Mouse (Mus musculus) A20 (cell line): ENCODE data around the gene Pde6g.

Experiments
- DNase-seq: peaks from one replicate; pipeline ENCODE4 v3.0.0-alpha.2; 2011; ENCODE audit warnings: low read depth, low spot score

Gene Pde6g

DNA sequence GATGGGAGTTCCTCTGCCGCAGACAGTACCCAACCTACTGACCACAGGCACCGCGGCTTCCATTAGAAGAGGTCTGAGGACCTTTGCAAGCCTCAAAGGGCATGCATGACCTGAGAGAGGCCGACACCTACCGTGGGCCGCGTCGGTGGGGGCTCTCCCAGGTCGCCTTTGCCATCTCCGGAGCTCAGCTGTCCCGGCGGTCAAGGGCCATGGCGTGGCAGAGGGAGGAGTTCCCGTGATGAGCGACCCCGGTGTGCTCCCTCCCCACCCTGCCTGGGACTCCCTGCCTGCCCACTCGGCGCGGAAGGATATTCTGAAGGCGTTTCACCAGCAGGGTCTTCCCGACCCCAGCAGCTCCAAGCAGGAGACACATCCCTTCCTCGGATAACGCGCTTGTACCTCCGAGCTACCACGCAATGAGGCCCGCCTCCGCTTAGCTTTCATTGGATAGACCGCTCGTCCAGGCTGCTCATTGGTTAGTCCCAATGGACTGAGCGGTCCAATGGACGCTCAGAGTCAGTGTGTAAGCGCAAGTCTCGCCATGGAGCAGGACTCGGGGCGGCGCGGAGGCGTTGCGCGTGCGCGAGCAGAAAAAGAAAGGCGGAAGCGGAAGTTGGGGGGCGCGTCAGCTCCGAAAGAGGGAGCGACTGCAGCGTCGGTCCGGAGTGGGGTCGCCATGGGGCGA is 13.9 kb upstream of the Pde6g start, which contains the start of gene Arl16:
Arl16 (minus strand) TSS at position 557 of the 685 bp plus-strand sequence.
- peak; percentile 99 for DNase-seq

DNA sequence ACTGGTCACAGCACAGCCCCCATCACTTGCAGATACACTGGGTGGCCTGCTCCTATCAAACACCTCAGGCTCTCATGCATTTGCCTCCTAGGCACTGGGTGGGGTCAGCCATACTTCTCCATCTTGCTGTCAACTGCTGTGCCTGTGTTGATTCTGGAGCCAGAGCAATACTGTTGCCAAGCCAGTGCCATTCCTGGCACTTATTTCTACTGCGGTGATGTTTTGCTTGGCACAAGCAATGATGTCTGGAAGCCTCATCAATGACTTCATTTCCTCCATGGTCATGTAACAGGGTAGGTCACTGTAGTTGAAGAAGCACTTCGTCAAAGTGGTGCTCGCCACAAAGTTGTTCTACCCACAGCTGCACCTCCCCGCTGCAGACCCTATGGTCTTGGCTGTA is 12.2 kb upstream of the Pde6g start:
- DNase-seq = no peak

DNA sequence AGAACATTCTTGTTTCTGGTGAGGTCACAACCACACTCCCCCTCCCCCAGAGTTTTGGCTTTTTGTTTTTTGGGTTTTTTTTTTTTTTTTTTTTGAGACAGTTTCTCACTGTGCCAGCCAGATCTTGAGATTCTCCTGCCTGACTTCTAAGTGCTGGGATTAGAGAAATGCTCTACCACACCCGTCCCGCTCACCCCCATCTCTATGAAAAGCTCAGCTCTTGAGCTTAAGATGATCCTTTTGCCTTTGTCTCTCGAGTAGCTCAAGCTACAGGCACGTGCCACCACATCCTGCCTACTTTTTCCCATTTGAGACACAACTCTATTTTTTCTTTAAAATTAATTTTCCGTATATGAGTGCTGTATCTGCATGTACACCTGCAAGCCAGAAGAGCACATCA is 11.1 kb upstream of the Pde6g start:
- DNase-seq = no peak

- DNase-seq = no peak
Observed at GRCm38 (mm10) chr11:120463536-120463935, 10.2 kb upstream of the Pde6g start.

- peak; percentile 37 for DNase-seq
Observed at GRCm38 (mm10) chr11:120458847-120459597, 5.7 kb upstream of the Pde6g start.

DNA sequence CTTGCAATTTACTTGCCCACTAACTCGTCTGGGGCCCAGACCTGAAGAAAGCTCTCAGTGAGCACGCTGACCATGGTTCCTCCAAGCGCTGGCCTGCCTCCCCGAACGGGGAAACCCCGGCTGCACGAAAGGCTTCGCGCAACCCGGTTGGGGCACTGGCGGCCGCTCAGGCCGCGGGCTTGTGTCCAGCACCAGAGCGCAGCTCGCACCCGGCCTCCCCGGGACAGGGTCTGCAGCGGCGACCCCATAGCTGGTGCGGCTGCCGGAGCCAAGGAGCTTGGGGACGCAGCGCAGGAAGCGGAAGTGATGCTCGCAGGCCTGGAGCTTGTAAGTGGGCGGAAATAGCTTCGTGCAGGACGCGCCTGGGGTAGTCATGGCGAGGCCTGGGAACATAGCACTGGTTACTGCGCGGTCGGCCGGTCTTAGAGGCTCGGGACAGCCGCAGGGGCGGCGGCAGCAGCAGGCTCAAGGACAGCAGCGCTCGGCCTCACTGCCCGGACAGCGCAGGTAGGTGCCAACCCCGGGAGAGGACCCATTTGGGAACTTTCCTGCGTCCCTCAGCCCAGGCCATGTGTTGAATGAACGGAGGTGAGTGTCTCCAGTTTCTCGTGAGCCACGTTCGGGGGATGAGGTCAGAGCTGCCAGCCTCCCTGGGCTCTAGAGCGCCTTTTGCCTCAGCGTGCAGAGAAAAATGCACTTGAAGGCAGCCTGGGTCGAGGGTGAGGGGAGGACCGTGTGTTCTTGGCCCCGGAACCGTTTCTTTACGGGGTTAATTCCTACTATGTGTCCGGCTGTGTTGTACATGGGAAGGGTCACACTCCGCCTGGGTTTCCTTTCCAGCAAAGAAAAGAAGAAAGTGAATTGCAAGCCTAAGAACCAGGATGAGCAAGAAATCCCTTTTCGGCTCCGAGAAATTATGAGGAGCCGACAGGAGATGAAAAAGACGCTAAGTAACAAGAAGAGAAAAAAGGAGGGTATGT is 4.8 kb upstream of the Pde6g start, which contains the start of the genes Oxld1 and Ccdc137:
Oxld1 (minus strand) TSS at position 297 of the 980 bp plus-strand sequence.
Ccdc137 (plus strand) TSS at position 344 of the 980 bp plus-strand sequence.
- DNase-seq = peak; percentile 91

- DNase-seq = no peak
Observed at GRCm38 (mm10) chr11:120457370-120457769, 4.1 kb upstream of the Pde6g start.

GRCm38 (mm10) chr11:120455413-120455812 is 2.1 kb upstream of the Pde6g start:
- DNase-seq = no peak

GRCm38 (mm10) chr11:120454965-120455364 is 1.7 kb upstream of the Pde6g start:
- no peak for DNase-seq

GRCm38 (mm10) chr11:120452246-120452645 is 1.1 kb downstream of the Pde6g start:
- DNase-seq = no peak

GRCm38 (mm10) chr11:120447179-120447578 is 6.1 kb downstream of the Pde6g start:
- DNase-seq = no peak

DNA sequence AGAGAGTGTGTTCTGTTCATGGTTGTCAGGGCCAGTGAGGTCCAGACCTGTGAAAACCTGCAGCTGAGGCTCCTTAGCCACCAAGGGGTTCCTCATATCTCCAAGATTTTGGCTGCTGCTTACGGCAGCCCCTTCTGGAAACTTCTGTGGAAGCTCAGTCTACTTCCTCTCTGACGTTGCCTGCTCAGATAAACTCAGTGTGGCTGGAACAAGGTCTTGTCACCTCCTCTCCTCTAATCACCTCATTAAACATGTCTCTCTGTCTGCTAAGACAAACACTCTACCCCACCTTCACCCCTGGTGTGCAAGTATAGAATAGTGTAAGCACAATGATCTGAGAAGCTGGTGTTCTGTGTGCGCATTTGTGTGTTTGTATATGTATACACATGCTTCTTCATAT is 7.8 kb downstream of the Pde6g start:
- no peak for DNase-seq

GRCm38 (mm10) chr11:120444106-120444505 is 9.2 kb downstream of the Pde6g start:
- DNase-seq = no peak

- DNase-seq = no peak
Observed at GRCm38 (mm10) chr11:120442765-120443280, 10.5 kb downstream of the Pde6g start.

DNA sequence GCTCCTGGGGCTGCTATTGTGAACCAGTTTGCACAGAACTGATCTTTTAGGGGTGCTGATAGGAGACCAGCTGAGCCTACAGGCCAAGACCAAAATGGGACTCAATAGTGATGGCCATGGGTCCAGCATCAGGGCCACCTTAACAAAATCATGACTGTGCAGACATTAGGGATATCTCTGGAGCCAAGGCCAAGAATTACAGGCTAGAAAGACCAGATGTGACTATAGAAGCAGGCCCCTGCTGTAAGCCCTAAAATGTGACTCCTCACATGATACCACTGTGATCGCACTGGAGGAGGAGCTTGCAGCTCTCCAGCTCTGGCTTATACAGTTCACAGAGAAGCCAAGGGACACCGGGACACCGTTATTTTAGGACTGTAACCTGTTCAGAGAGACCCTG is 11.0 kb downstream of the Pde6g start, which contains the start of gene Tspan10:
Tspan10 (plus strand) TSS at position 301 of the 400 bp plus-strand sequence.
- no peak for DNase-seq

GRCm38 (mm10) chr11:120437857-120438385 is 15.4 kb downstream of the Pde6g start:
- no peak for DNase-seq

GRCm38 (mm10) chr11:120437152-120437856 is 16.0 kb downstream of the Pde6g start, which contains the start of gene Nploc4:
TSS of gene Nploc4 (minus strand) at chr11:120437708.
- DNase-seq = peak; percentile 91

- DNase-seq = no peak
Observed at GRCm38 (mm10) chr11:120426727-120427126, 26.6 kb downstream of the Pde6g start.

DNA sequence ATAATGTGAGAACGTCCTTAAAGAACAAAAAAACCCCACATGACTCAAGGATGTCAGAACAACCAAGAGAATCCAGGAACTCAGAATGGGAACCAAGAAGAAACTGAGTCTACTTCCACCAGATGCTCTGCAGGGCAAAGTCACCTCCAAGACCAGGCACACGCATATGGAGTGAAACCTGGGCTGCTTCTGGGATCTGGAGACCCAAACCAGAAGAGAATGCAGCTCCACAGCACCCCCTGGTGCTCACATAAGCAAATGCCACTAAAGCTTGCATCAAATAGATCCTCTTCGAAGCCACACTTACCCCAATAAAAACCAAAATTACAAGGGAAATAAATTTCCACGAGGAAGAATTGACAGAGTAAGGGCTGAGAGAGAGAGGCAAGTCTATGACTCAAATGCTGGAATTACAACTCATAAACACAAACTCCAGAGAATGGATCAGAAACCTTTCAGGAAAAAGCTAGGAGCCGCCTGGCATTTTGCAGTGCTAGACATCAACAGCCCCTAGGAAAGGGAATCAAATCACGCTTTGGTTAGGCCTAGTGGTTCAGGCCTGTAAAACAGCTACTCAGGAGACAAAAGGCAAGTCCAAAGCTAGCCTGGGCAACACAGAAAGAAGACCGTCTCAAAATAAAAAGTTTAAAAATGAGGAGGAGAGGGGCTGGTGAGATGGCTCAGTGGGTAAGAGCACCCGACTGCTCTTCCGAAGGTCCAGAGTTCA is 29.6 kb downstream of the Pde6g start:
- DNase-seq = peak; percentile 61
